Mouse (Mus musculus) thymus, postnatal 4 days (tissue): ENCODE results near the gene Arl6ip6.

Experiments
- DNase-seq: peaks from one replicate; pipeline ENCODE4 v3.0.0; 2021

The Arl6ip6 gene

GRCm38 (mm10) chr2:53191523-53192220 lies at the start of gene Arl6ip6:
Gene Arl6ip6, plus strand, starts transcription at chr2:53191726.
- DNase-seq = peak; percentile 99

- DNase-seq = no peak
Observed at GRCm38 (mm10) chr2:53146852-53147251, 44.7 kb upstream of the Arl6ip6 start.

DNA sequence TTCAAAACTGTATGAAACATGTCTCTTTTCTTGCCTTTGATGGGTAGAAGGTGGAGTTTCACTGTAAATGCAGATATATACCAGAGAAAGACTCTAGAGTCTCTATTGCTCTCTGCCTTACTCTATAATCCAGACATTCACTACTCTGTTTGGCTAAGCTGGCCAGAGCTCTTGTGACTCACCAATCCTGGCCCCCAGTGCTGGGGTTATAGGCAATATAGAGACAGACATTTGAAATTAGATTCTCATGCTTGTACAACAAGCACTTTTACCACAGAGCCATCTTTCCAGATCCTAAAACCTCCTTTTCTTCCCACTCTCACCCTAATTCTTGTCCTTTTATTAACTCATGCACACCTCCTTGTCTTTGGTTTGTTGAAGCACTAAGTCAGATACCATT lies 17.6 kb upstream of the Arl6ip6 start:
- no peak for DNase-seq

DNA sequence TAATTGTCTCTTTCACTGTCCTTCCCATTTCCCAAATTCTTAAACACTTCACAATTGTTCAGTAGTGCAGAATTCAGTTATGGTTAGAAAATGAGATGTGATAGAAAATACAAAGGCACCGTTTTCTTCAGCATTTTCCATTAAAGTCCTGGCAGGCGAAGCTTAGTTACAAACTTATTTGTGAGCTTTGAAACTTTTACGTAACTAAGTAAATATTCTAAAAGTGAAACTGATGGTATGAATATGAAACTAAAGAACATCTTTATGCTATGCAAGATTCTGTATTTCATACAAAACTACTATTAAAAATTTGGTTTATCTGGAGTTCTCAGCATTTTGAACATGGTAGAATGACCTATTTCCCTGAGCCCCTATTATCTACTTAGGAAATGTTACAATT lies 12.6 kb upstream of the Arl6ip6 start:
- DNase-seq = no peak

DNA sequence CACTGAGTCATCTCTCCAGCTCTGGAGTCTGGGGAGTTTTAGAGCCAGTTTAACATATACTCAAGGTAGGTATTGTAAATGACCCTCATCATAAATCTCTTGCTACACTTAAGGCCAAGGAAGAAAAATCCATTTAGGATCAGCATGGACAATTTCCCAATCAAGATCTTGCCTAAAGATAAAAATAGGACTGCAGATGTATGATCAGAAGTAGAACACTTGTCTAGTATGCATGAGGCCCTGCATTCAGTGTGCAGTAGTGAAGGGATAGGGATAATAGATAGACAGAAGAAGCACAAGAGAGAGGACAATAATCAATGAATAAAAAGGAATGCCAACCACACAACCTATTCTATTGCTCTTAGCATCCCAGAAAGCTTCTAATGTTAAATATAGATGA lies 11.7 kb upstream of the Arl6ip6 start:
- DNase-seq = no peak

- peak; percentile 17 for DNase-seq
Observed at GRCm38 (mm10) chr2:53189811-53190210, 1.7 kb upstream of the Arl6ip6 start.

DNA sequence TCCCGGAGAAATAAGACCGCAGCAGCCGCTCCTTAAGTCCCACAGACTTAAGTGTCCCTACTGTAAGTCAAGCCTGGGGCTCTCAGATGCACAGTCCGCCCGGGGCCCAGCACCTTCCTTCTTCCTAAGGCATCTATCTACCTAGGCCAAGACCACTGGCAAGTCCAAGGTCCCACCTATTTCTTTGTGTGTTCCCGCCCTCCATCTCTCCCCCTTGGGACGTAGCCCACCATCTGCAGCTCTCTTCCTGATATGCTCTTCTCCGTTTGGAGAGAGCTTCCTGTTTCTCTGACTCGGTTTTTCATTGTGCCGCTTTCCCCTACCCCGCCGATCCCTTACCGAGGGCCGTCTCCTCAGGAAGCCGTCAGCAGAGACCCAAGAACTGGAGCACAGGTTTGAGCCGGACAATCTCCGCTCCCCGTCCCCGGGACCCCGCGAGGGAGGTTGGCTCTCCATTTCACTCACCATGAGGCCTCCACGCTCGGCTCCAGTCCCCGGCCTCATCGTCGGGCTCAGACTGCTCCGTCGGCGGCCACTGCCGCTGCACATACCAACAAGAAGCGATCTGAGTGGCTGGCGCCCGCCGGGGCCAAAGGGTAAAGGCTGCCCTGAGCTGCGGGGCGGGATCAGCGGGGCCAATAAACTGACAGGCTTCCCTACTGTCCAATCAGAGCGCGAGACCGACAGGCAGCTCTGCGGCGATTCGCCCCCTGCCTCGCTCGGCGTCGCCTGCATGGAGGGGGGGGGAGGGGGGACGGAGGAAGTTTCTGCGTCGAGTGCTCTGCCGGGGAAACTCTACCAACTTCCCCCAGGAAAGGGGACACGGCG lies 628 bp upstream of the Arl6ip6 start, which contains the start of gene Prpf40a:
Gene Prpf40a, minus strand, starts transcription at position 601 of the 828 bp plus-strand sequence.
- DNase-seq = peak; percentile 100

DNA sequence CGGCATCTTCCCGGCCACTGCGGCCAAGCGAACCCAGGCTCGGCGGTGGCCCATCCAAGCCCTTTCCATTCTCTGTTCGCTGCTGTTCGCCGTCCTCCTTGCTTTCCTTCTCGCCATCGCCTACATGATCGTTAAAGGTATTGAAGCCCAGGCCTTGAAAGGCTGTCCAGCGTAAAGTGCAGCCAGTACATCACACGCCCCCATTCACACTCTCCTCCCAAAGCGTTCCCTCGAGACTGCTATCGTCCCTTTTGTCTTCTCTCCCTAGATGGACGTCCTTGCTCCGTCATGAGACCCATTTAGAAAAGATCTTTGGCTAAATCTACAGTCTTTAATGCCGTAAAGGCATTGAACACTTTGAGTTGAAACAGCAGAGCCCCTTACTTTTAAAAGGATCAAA lies 860 bp downstream of the Arl6ip6 start:
- DNase-seq = no peak

DNA sequence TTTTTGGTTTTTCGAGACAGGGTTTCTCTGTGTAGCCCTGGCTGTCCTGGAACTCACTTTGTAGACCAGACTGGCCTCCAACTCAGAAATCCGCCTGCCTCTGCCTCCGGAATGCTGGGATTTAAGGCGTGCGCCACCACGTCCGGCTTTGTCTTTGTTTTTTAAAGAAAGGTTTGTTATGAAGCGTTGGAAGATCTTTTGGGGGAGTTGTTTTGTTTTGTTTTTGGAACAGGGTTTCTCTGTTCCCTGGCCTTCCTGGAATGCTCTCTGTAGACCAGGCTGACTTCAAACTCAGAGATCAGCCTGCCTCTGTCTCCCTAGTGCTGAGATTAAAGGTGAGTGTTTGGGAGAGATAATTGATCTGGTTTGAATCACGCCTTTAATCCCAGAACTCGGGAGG lies 4.9 kb downstream of the Arl6ip6 start:
- DNase-seq = no peak

DNA sequence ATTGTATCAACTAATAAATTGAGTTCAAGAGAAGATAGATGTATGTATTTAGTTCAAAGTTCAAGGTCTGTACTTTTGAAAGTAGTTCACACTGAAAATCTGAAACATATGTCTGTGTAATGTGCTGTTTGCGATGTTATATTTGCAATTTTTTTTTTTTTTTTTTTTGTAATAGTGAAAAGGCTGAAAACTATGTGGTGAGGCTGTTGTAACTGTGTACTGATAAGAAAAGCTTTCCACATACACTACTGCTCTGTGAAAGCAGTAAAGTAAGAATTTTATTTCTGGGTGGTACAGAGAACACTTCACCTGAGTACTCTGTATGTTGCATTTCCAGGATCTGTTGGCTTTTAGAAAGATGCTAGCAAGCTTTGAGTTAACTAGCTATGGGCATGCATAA lies 7.7 kb downstream of the Arl6ip6 start:
- DNase-seq = no peak

DNA sequence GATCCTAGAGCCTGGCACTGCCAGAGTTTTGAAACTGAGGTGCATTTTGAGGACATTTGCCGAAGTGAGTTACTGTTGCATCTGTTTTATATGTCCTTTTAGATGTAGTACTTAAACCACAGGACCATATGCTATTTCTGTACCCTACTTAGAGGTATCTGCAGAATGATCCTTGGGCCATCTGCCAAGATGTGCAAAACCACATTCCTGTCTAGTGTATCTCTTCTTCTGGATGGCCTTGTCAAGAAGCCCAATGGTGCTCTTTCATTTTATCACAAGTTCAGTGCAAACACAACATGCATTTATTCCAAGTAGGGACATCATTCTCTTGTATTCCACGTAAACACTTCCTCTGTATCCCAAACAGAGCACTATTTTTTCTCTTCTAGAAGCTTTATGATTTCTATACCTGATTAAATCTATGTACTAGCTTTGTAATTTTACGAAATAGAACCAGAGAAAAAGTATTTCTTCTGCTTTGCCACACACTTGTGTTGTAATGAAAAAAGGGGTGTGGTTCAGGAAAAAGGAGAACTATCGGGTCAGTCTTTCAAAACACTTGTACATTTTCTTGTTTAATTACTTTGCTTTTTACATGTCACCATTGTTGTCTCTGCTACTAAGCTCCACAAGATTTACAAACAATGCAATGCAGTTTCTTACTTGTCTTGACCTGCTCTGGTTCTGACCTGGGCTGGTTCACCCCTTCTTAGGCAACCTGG lies 8.8 kb downstream of the Arl6ip6 start:
- DNase-seq = no peak

GRCm38 (mm10) chr2:53204373-53205274 lies 13.1 kb downstream of the Arl6ip6 start:
- no peak for DNase-seq

- DNase-seq = no peak
Observed at GRCm38 (mm10) chr2:53206749-53207148, 15.2 kb downstream of the Arl6ip6 start.

GRCm38 (mm10) chr2:53213493-53213892 lies 22.0 kb downstream of the Arl6ip6 start:
- no peak for DNase-seq

GRCm38 (mm10) chr2:53222242-53222641 lies 30.7 kb downstream of the Arl6ip6 start:
- DNase-seq = no peak

- no peak for DNase-seq
Observed at GRCm38 (mm10) chr2:53256982-53257381, 65.5 kb downstream of the Arl6ip6 start.
